Mouse (Mus musculus): Measurements from ENCODE around the gene Slc29a3.

Gene Slc29a3

GRCm38 (mm10) chr10:60752040-60753020 is at the start of gene Slc29a3:
Gene Slc29a3, minus strand, starts transcription at chr10:60752794.
- DNase-seq (ENCODE audit: low spot score in 2 of 2), result peak; percentile 95 to 96

GRCm38 (mm10) chr10:60801898-60802412 is 49.4 kb upstream of the Slc29a3 start:
- DNase-seq (ENCODE audit: low spot score in 2 of 2), result no peak

GRCm38 (mm10) chr10:60801168-60801897 is 48.7 kb upstream of the Slc29a3 start:
- DNase-seq (ENCODE audit: low spot score in 2 of 2), result no peak

- DNase-seq (ENCODE audit: low spot score in 2 of 2), result no peak
Observed at GRCm38 (mm10) chr10:60800295-60801167, 47.9 kb upstream of the Slc29a3 start.

- DNase-seq (ENCODE audit: low spot score in 2 of 2), result no peak
Observed at GRCm38 (mm10) chr10:60797682-60798422, 45.3 kb upstream of the Slc29a3 start.

GRCm38 (mm10) chr10:60796474-60796873 is 43.9 kb upstream of the Slc29a3 start:
- DNase-seq (ENCODE audit: low spot score in 2 of 2), result no peak

GRCm38 (mm10) chr10:60796028-60796427 is 43.4 kb upstream of the Slc29a3 start:
- no peak for DNase-seq (ENCODE audit: low spot score in 2 of 2)

GRCm38 (mm10) chr10:60794792-60795191 is 42.2 kb upstream of the Slc29a3 start:
- no peak for DNase-seq (ENCODE audit: low spot score in 2 of 2)

GRCm38 (mm10) chr10:60794374-60794773 is 41.8 kb upstream of the Slc29a3 start:
- peak; percentile 68 to 70 for DNase-seq (ENCODE audit: low spot score in 2 of 2)

- DNase-seq (ENCODE audit: low spot score in 2 of 2), result no peak
Observed at GRCm38 (mm10) chr10:60792841-60793240, 40.2 kb upstream of the Slc29a3 start.

GRCm38 (mm10) chr10:60792365-60792764 is 39.8 kb upstream of the Slc29a3 start:
- DNase-seq (ENCODE audit: low spot score in 2 of 2), result no peak

GRCm38 (mm10) chr10:60790912-60791311 is 38.3 kb upstream of the Slc29a3 start:
- DNase-seq (ENCODE audit: low spot score in 2 of 2), result no peak

- DNase-seq (ENCODE audit: low spot score in 2 of 2), result no peak
Observed at GRCm38 (mm10) chr10:60787303-60788074, 34.9 kb upstream of the Slc29a3 start.

GRCm38 (mm10) chr10:60783608-60784007 is 31.0 kb upstream of the Slc29a3 start:
- DNase-seq (ENCODE audit: low spot score in 2 of 2), result no peak

GRCm38 (mm10) chr10:60779628-60780027 is 27.0 kb upstream of the Slc29a3 start:
- peak; percentile 53 to 78 for DNase-seq (ENCODE audit: low spot score in 2 of 2)

GRCm38 (mm10) chr10:60778542-60778941 is 25.9 kb upstream of the Slc29a3 start:
- peak; percentile 40 to 62 for DNase-seq (ENCODE audit: low spot score in 2 of 2)

- no peak for DNase-seq (ENCODE audit: low spot score in 2 of 2)
Observed at GRCm38 (mm10) chr10:60775473-60775872, 22.9 kb upstream of the Slc29a3 start.

GRCm38 (mm10) chr10:60774616-60775015 is 22.0 kb upstream of the Slc29a3 start:
- no peak for DNase-seq (ENCODE audit: low spot score in 2 of 2)

GRCm38 (mm10) chr10:60770855-60771254 is 18.3 kb upstream of the Slc29a3 start:
- no peak for DNase-seq (ENCODE audit: low spot score in 2 of 2)

- no peak for DNase-seq (ENCODE audit: low spot score in 2 of 2)
Observed at GRCm38 (mm10) chr10:60768614-60769013, 16.0 kb upstream of the Slc29a3 start.
